Mouse (Mus musculus) left cerebral cortex, postnatal 14 days (tissue): ENCODE measurements around the gene Prdm1. TPM values are rescaled to one million over a fixed set of nuclear protein-coding genes. Genes with fewer than 3 reads are reported as not detected.
A peak's percentile ranks its signal among the peaks of the same experiment; 100 is the strongest.

Experiments
- DNase-seq, 2 experiments: peaks; one replicate each; pipeline ENCODE4 v3.0.0; 2021 to 2022; ENCODE audit warnings: low spot score in 2 of 2, mixed read lengths in 1 of 2
- intact Hi-C: fragments of 180-260 bp; cut with DNase I; formaldehyde crosslinking; loops from one replicate; pipeline ENCODE4 v1.15.1; 2025
- total RNA-seq, 2 experiments: library from RNA; stranded (reverse); gene quantifications; 2 replicates each; pipeline ENCODE4 v1.2.3; 2021

The Prdm1 gene
- total RNA-seq, 2 experiments from 2014 or later: 1.2 to 1.4 TPM

DNA sequence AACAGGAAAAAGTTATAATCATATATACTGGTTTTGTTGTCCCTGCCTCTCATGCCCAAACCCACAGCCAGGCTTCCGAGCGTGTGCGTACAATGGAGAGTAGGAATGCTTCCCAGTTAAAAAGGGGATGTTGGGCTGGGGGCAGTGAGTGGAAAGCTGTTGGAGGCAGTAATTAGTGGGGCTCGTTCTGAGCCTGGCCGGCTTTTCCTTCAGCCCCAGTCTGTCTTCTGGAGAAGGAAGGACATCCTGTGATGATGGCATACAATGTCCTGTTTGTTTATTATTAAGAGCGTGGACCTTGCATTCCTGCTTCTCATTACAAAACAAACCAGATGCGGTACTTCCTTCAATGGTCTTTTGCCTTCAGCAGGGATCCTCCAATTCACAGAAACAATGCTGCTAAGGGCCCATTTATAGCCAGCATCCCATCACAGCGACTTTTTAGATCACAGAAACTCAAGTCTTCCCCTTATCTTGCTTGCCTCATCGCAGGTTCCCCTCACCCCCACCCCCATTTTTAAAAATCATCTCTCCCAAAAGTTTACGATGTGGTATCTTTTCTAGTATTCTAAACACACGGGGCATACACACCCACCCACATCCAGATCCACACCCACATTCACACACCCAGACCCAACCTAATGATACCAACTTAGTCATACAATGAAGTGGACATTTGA is 68.8 kb downstream of the Prdm1 start:
- no peak for DNase-seq
- intact Hi-C loops: loop anchor here (5.0 kb wide), 5 partner anchors 68 to 583 kb away; partner anchors contain the start of gene Prdm1

DNA sequence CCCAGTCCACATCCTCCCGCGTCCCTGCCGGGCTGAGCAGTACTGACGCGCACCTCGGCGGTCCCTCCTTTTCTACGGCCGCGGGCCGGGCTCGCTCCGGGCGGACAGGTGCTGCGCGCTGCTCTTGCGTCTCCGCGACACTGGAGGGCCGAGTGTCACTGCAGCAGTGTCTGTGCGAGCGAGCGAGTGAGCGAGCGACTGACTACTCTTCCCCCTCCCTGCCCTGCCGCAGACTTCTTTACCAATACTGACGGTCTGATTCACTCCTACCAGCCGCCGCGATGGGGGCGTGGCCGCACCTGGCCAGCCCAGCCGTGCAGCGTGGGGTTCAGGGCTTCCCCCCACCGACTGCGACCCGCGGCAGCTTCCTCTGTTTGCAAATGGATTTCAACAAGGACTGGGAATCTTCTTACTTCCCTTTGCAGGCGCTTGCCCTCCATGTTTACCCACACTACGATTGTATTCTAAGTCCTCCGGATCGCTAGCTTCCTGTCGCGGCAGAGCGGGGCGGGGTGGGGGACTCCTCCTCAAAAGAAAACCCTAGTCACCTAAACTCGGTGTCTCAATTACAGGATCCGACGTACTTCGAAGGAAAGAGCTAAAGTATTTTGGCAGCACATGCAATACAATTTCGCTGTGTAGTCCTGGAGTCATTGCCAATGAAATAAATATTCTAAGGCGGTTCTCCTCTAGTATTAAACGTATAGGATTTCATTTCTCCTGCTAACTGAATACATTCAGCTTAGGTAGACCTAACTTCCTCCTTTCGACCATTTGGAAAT is 69.6 kb downstream of the Prdm1 start:
- peak; percentile 11 to 26 for DNase-seq
- intact Hi-C loops: loop anchor here (5.0 kb wide), 5 partner anchors 69 to 584 kb away; partner anchors contain the start of gene Prdm1

DNA sequence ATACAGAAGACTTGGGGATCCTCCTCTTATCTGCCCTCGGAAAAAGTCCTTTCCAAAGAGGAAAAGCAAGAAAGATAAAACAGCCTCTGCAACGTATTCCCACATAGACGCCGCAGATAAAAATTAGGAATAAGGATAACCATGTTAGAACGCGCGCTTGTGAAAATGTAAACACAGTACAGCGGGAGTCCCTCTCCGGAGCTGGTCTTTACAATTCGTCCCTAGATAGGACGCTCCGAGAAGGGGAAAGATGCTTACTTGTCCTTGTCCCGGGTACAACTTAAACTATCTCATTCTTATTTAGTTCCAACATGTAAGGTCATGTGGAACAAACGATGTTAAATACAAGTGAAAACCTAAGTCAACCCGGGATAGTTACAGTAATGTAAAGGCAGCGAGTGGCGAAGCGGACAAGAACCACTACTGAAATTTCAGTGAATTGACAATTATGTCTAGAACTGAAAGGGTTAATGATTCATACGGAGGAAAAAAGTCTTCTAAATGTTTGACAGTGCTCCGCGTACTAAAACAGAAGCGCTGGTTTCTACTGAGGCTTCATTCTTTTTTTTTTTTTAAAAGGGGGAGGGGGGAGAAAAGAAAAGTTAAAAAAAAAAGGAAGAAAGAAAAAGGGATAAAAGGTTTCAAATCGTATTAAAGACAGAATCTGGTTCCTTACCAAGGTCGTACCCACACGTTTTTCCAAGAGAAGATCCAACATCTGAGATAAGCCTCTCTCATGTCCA is 70.3 kb downstream of the Prdm1 start:
- no peak for DNase-seq
- intact Hi-C loops: loop anchor here (5.0 kb wide), 5 partner anchors 69 to 584 kb away; partner anchors contain the start of gene Prdm1

DNA sequence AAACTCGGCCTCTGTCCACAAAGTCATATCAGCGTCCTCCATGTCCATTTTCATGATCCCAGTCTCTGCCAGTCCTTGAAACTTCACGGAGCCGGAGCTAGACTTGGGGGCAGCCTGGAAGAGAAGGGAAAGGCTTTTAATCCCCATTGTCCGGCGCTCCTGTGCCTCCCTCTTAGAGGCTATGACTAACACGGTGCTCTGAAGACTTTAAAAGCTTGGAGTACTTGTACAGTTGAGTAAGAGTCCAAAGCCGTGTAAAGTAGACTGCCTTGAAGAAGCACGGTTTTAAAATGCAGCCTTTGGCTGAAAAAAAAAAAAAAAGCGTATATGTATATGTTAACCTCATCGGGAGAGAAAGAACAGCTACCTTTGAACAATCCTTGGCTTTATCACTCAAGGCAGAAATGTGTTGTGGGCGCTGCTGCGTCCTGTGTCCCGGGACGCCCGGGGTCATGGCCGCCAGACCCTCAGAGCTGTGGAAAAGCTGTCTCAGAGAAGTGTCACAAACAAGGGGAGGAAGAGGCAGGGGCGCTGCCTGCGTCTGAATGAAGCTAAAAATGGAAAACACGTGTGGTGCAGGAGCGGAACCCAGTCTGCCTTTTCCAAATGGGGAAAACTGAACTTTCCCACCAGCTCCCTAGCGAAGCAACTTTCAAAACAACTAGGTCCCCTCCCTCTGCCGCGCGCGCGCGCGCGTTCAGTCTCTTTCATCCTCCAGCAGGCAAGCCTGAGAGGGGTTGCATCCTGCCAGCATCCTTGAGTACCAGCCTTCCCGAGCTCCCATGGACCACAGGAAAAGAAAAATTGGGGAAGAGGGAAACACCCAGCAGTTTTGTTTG is 71.3 kb downstream of the Prdm1 start:
- intact Hi-C loops: loop anchor here (5.0 kb wide), 5 partner anchors 70 to 585 kb away; partner anchors contain the start of gene Prdm1
- no peak for DNase-seq

DNA sequence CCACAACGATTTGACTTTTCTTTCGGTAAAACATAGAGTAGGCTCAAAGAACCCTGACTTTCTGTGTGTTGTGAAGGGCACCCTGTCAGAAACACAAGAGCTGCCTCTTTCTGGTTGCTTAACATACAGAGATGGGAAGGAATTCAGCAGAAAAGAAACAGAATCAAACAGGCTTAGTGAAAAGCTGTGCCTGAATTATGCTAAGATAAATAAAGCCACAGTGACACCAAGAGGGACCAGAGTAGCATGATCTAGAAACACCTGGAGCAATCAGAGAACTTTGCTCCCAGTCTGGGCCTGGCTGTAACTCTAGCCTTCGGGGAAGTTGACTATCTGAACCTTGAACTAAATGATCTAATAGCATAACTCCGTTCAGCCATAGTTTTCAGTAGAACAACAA is 73.5 kb downstream of the Prdm1 start:
- intact Hi-C loops: loop anchor here (5.0 kb wide), 6 partner anchors 72 to 588 kb away; partner anchors contain the start of gene Prdm1
- DNase-seq: no peak

DNA sequence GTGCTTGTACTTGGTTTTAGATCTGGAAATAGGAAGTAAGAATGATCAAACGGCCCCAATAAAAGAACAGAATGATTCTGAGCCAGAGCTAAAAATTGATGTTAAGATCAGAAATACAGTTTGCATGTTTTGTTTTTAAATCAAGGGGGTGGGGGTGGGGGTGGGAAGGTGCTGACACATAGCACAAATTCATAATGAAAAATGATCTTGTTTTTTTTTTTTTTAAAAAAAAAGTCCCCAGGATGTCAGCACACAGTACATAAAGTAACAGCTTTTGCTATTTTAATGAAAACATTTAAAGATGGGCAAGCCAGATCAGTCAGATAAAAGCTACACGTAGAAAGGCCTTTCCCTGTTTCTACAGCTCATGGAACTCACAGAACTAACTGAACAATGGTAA is 74.2 kb downstream of the Prdm1 start:
- intact Hi-C loops: loop anchor here (5.0 kb wide), 1 partner anchor 72 kb away; no protein-coding TSS in a partner anchor
- DNase-seq: no peak

DNA sequence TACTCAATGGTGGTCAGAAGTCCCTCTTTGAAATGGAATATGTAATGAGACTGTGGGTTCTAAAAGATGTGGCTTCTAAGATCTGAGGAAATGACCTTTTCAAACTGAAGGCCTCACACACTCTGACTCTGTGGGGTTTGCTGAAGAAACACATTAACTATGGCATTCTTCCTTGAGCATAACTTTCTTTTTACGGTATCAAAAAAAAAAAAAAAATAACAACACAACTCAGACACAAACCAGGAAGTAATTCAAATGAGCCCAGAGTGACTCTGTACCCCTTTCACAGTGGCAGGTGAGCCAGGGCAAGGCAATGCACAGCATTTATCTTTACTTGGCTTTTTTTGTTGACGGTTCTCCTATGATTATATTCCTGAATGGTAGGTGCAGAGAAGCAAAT is 77.5 kb downstream of the Prdm1 start:
- intact Hi-C loops: loop anchor here (5.0 kb wide), 1 partner anchor 69 kb away; no protein-coding TSS in a partner anchor
- DNase-seq: no peak

DNA sequence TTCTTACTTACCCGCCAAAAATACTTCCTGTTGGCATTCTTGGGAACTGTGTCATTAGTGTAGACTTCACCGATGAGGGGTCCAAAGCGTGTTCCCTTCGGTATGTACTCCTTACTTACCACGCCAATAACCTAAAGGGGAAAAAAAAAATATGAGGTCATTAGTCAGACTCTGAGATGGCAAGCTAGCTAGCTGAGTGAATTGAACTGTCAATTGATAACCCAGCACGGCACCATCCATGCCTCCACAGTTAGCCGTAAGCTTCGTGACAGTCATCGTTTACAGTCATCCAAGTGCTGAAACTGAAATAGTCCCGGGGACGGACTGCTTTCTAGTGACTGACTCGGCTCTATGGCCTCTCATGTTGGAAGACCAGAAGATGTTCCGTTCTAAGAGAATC is 78.2 kb downstream of the Prdm1 start:
- DNase-seq: no peak
- intact Hi-C loops: loop anchor here (5.0 kb wide), 1 partner anchor 68 kb away; no protein-coding TSS in a partner anchor

DNA sequence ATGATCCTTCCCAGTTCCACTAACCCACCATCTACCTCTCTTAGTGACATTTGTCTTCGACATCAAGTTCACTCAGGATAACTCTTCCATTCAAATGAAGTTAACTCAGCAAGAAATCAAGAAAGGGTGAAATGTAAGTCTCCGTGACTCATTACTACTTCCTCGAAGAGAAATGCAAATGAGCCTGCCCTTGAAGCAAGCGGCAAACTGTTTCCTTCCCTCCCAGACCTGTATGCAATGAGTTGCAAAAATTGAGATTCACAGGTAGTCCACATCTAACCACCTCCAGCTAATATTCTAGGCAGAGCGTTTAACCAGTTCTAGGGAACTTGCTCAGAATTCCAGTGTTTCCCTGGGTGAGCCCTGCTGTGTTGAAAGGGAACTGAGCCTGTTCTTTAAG is 78.6 kb downstream of the Prdm1 start:
- DNase-seq: no peak
- intact Hi-C loops: loop anchor here (5.0 kb wide), 1 partner anchor 67 kb away; no protein-coding TSS in a partner anchor

DNA sequence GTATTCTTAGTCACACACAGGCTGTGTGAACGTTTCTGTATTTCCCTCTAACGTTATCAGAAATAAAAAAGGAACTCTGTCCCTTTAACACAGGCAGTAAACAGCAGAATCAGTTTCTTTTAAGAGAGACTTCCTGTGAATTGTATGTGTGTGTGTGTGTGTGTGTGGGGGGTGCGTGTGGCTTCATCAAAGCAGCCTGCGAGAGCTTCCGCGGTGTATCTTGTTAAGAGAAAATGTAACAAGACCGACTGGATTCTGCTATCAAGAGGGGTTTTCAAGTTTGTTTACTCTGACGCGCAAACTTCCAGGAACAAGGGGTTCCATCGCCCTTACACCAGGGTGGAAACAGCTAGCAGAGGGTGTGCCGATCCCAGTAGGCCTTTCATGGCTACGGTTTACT is 80.1 kb downstream of the Prdm1 start:
- no peak for DNase-seq
- intact Hi-C loops: no loop called here

DNA sequence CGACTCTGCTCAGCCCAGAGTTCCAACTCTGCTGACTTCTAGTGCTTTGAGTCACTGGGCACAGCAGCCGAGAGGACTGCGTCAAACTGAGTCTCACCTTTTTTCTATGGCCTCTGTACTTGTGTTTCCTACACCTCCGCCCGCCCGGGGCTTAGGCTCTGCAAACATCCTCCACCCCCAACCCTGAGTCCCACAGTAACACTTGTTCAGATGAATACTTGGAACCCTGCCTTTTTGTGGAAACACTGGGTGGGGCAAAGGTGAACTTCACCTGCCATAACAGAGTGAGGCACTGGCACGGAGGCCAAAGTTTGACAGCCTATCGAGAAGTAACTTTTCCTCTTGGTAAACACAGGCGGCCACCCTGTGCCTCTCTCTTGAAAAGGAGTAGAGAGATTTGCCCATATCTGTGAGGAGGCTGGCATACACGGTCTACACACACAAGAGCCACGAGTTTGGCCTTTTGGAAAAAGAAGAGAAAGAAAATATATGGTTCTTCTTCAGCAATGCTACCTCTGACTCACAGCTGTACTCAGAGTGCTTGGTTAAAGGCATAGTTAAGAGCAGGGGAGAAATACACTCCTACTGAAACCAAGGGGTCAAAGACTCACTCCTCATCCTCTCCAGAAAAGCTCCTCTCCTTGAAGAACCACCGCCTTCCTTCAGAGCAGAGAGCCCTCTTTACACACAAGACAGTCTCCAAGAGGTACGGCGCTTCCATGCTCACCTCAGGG is 80.7 kb downstream of the Prdm1 start:
- intact Hi-C loops: no loop called here
- no peak for DNase-seq

DNA sequence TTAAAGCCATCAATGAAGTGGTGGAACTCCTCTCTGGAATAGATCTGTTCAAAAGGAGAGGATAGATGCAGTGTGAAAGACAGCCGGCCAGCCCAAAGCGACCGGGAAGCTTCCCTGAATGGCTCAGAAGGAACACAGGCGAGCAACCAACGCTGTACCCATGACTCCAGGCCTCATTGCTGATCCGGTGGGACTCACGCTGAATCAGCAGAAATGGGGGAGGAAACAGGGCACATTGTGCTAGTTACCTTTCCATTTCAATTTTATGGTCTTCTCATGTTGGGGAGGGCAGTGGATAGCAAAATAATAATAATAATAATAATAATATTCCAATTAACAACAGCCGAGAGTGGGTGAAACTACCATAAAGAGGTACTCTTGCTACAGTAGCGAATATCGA is 81.3 kb downstream of the Prdm1 start:
- DNase-seq: no peak
- intact Hi-C loops: no loop called here

DNA sequence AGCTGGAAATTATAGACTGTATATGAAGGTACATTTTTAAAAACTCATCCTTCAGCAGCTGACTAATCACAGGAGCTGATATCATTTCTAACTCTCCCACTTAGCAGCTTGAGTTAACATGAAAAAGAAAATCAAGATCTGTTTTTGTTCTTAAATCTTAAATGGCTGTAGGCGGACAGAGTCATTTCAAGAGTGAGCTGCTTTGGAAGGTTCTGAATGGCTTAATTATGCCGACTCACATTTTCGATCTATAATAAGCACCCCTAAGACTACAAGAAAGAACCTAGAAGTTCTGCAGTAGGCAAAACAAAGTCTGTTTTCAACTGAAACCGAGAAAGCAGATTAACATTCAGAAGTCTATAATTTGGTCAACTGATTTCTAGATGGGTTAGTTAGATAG is 83.9 kb downstream of the Prdm1 start:
- DNase-seq: peak in 1 of 2 experiments; percentile 31
- intact Hi-C loops: no loop called here

DNA sequence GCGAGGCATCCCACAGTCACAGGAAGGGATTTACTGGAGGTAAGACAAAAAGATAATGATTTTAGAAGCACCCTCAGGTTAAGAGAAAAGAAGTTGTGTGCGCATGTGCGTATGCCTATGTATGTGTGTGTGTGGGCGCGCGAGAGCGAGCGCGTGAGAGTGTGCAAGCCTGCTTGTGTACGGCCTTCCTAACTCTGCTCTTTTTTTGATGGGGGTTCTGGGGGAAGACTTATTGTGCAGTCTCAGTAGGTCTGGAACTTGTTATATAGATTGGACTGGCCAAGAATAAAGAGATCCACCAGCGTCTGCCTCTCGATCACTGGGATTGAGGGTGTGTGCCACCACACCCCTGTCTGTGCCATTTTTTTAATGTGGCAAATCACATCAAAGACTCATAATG is 84.6 kb downstream of the Prdm1 start:
- no peak for DNase-seq
- intact Hi-C loops: no loop called here

DNA sequence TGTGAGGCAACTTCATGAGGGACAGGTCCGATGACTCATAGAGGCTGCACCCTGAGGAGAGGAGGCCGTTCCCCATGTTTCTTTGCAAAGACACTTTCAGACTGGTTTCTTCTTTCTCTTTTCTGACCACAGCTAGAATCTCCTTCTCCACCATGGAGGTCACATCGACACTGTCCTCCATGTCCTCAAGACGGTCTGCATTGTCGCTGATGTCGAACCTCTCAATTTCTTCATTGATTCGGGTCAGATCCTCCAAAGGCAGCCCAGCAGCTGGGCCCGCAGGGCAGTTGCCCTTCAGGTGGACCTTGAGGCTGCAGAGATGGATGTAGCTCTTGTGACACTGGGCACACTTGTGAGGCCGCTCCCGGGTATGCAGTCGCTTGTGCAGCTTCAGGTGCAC is 88.6 kb downstream of the Prdm1 start:
- DNase-seq: no peak
- intact Hi-C loops: no loop called here

DNA sequence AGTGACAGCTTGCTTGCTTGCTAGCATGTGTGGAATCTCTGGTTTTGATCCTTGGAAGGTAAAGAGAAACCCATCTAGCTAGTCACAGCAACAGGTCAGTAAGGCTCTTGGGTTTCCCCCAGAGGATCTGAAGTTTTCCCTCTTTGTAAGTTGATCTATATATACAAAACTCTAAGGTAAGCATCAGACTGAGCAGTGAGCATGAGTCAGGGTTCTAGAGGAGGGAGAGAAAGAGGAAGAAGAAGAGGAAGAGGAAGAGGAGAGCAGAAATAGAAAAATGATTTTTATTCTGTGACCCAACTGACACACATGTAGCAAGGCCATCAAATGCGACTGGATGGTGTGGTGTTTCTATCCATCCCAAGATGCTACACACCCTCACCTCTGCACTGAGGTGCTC is 90.7 kb downstream of the Prdm1 start:
- no peak for DNase-seq
- intact Hi-C loops: no loop called here

DNA sequence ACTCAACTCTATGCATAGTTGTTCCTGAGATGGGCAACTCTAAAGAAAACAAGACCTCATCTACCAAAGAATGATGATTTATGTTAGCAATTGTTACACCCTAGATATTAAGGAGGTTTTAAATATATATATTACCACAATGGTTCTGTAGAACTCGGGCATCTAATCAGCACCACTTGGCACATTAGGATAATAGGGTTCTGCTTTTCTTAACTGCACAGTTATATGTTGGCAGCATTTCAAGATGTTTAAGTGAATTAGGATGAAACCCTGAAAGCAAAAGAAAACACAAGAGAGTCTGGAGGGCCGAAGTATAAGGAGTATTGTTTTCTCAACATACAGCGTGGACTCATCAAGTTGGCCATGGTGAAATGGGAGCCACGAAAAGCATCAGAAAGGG is 92.3 kb downstream of the Prdm1 start:
- DNase-seq: no peak
- intact Hi-C loops: no loop called here

DNA sequence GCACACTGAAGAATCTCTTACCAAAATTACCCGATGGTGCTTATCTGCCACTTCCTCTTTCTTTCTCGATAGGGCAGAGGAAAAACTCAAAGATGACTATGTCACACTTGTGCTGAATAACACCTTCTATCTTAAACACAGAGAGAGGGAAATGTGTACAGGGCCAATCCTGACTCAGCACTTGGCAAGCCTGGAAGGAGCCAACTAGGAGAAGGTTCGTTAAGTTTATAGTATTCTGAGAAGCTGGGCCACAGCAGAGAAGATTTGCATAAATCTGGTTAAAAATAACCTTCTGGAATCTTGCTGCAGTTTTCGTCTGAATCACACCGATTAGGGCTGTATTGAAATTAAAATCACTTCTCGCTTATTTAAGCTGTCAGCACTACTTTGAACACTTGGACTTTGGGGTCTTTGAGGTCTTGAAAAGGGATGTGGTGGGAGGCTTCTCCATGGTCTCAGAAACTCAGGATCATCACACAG is 93.6 kb downstream of the Prdm1 start:
- peak; percentile 57 to 69 for DNase-seq
- intact Hi-C loops: no loop called here
